Mouse (Mus musculus) MEL (cell line): ENCODE results near the gene Rxra. TPM values are rescaled to one million over a fixed set of nuclear protein-coding genes. Genes with fewer than 3 reads are reported as not detected.

ENCODE experiments used
- DNase-seq: peaks from one replicate; pipeline ENCODE4 v3.0.0; 2011; ENCODE audit warnings: low read depth, low spot score
- H3K27ac ChIP-seq: 2 replicates; pipeline ENCODE4 v1.5.1; 2012; ENCODE audit warnings: low read depth, mild to moderate bottlenecking, control low read depth, low read length, moderate library complexity; ENCODE audit not compliant: control insufficient read depth
- H3K27me3 ChIP-seq, 2 experiments: fragments of 150-350 bp in 1 of 2; sonication (generic) in 1 of 2; 2 replicates each; pipeline ENCODE4 v1.6.1; 2012; ENCODE audit warnings: low read length in 2 of 2, mild to moderate bottlenecking in 2 of 2, improper control_type of control experiment in 1 of 2, moderate library complexity in 1 of 2; ENCODE audit not compliant: insufficient read depth in 2 of 2, control insufficient read depth in 1 of 2
- H3K36me3 ChIP-seq, 2 experiments: 2 replicates each; pipeline ENCODE4 v1.6.1; 2012 to 2014; ENCODE audit warnings: low read length in 2 of 2, improper control_type of control experiment in 1 of 2, inconsistent platforms in 1 of 2, mild to moderate bottlenecking in 1 of 2; ENCODE audit not compliant: insufficient read depth in 2 of 2, control insufficient read depth in 1 of 2
- H3K4me1 ChIP-seq, 2 experiments: fragments of 150-350 bp in 1 of 2; sonication (generic) in 1 of 2; 2 replicates each; pipeline ENCODE4 v1.6.1; 2012; ENCODE audit warnings: low read length in 2 of 2, improper control_type of control experiment in 1 of 2, mild to moderate bottlenecking in 1 of 2; ENCODE audit not compliant: insufficient read depth in 2 of 2, control insufficient read depth in 1 of 2
- H3K4me3 ChIP-seq, 2 experiments: fragments of 150-350 bp in 1 of 2; sonication (generic) in 1 of 2; 2 replicates each; pipeline ENCODE4 v1.5.1; 2012; ENCODE audit warnings: low read depth in 2 of 2, low read length in 2 of 2, mild to moderate bottlenecking in 2 of 2, moderate library complexity in 2 of 2, control low read depth in 1 of 2, improper control_type of control experiment in 1 of 2; ENCODE audit not compliant: control insufficient read depth in 1 of 2, insufficient read depth in 1 of 2
- H3K79me2 ChIP-seq: 2 replicates; pipeline ENCODE4 v1.6.1; 2012; ENCODE audit warnings: mild to moderate bottlenecking, low read length, moderate library complexity; ENCODE audit not compliant: control insufficient read depth, poor library complexity, insufficient read depth
- H3K9ac ChIP-seq: 2 replicates; pipeline ENCODE4 v1.6.1; 2012; ENCODE audit warnings: low read depth, mild to moderate bottlenecking, control low read depth, low read length, moderate library complexity; ENCODE audit not compliant: control insufficient read depth, poor library complexity, severe bottlenecking
- H3K9me3 ChIP-seq: fragments of 150-350 bp; sonication (generic); replicated peaks from 2 replicates; pipeline ENCODE4 v1.6.1; 2012; ENCODE audit warnings: mild to moderate bottlenecking, low read length, improper control_type of control experiment, moderate library complexity; ENCODE audit not compliant: insufficient read depth
- BHLHE40 ChIP-seq: IDR thresholded peaks from 2 replicates; pipeline ENCODE4 v1.6.1; 2012; ENCODE audit warnings: low read depth, mild to moderate bottlenecking, inconsistent platforms, low read length, improper control_type of control experiment, borderline replicate concordance
- CHD2 ChIP-seq: IDR thresholded peaks from 2 replicates; pipeline ENCODE4 v1.6.1; 2011; ENCODE audit warnings: low read length, improper control_type of control experiment
- CTCF ChIP-seq, 3 experiments: IDR thresholded peaks in 2 of 3; conservative IDR thresholded peaks in 1 of 3; 2 replicates each; pipeline ENCODE4 v1.5.1; 2011 to 2012; ENCODE audit warnings: low read length in 3 of 3, low read depth in 2 of 3, mild to moderate bottlenecking in 2 of 3, improper control_type of control experiment in 1 of 3, inconsistent platforms in 1 of 3, mixed read lengths in 1 of 3, moderate library complexity in 1 of 3; ENCODE audit not compliant: control insufficient read depth in 1 of 3, insufficient read depth in 1 of 3, poor library complexity in 1 of 3, severe bottlenecking in 1 of 3
- E2F4 ChIP-seq: IDR thresholded peaks from 2 replicates; pipeline ENCODE4 v1.6.1; 2011; ENCODE audit warnings: low read depth, low read length, improper control_type of control experiment, borderline replicate concordance
- EP300 ChIP-seq, 2 experiments: IDR thresholded peaks; 2 replicates each; pipeline ENCODE4 v1.6.1; 2011; ENCODE audit warnings: improper control_type of control experiment in 2 of 2, low read length in 2 of 2, low read depth in 1 of 2, mild to moderate bottlenecking in 1 of 2
- GABPA ChIP-seq: IDR thresholded peaks from 2 replicates; pipeline ENCODE4 v1.6.1; 2012; ENCODE audit warnings: low read depth, mild to moderate bottlenecking, inconsistent platforms, low read length, improper control_type of control experiment, moderate library complexity
- GATA1 ChIP-seq: IDR thresholded peaks from 2 replicates; pipeline ENCODE4 v1.6.1; 2011; ENCODE audit warnings: low read depth, low read length, improper control_type of control experiment
- JUND ChIP-seq: IDR thresholded peaks from 2 replicates; pipeline ENCODE4 v1.6.1; 2011; ENCODE audit warnings: low read depth, mild to moderate bottlenecking, improper control_type of control experiment, low read length
- MAX ChIP-seq: IDR thresholded peaks from 2 replicates; pipeline ENCODE4 v1.6.1; 2011; ENCODE audit warnings: low read length, improper control_type of control experiment
- POLR2A ChIP-seq, 2 experiments: IDR thresholded peaks; 2 replicates each; pipeline ENCODE4 v1.6.1; 2011 to 2012; ENCODE audit warnings: low read length in 2 of 2, mild to moderate bottlenecking in 2 of 2, control low read depth in 1 of 2, improper control_type of control experiment in 1 of 2, low read depth in 1 of 2, moderate library complexity in 1 of 2; ENCODE audit not compliant: control insufficient read depth in 1 of 2, insufficient read depth in 1 of 2, poor library complexity in 1 of 2
- POLR2AphosphoS5 ChIP-seq: IDR thresholded peaks from 2 replicates; pipeline ENCODE4 v1.6.1; 2012; ENCODE audit warnings: low read depth, borderline replicate concordance, mild to moderate bottlenecking, inconsistent platforms, low read length, moderate library complexity, mixed read lengths
- RCOR1 ChIP-seq: IDR thresholded peaks from 2 replicates; pipeline ENCODE4 v1.6.1; 2012; ENCODE audit warnings: low read depth, mild to moderate bottlenecking, inconsistent platforms, low read length, improper control_type of control experiment
- SMC3 ChIP-seq: IDR thresholded peaks from 2 replicates; pipeline ENCODE4 v1.6.1; 2011; ENCODE audit warnings: low read depth, low read length, improper control_type of control experiment
- TBP ChIP-seq: IDR thresholded peaks from 2 replicates; pipeline ENCODE4 v1.8.0; 2011; ENCODE audit warnings: low read depth, low read length, improper control_type of control experiment
- TCF12 ChIP-seq: IDR thresholded peaks from 2 replicates; pipeline ENCODE4 v1.6.1; 2014; ENCODE audit warnings: low read depth, mild to moderate bottlenecking, inconsistent platforms, low read length, improper control_type of control experiment, moderate library complexity
- UBTF ChIP-seq: IDR thresholded peaks from 2 replicates; pipeline ENCODE4 v1.6.1; 2012; ENCODE audit warnings: low read depth, mild to moderate bottlenecking, inconsistent platforms, low read length, improper control_type of control experiment, moderate library complexity, borderline replicate concordance; ENCODE audit not compliant: insufficient read depth
- USF2 ChIP-seq, 2 experiments: IDR thresholded peaks; 2 replicates each; pipeline ENCODE4 v1.6.1; 2011 to 2012; ENCODE audit warnings: improper control_type of control experiment in 2 of 2, low read length in 2 of 2, borderline replicate concordance in 1 of 2, inconsistent platforms in 1 of 2, low read depth in 1 of 2, mild to moderate bottlenecking in 1 of 2; ENCODE audit not compliant: insufficient read depth in 1 of 2
- ZMIZ1 ChIP-seq: IDR thresholded peaks from 2 replicates; pipeline ENCODE4 v1.6.1; 2012; ENCODE audit warnings: low read depth, mild to moderate bottlenecking, inconsistent platforms, low read length, improper control_type of control experiment, moderate library complexity
- ZNF384 ChIP-seq: IDR thresholded peaks from 2 replicates; pipeline ENCODE4 v1.6.1; 2012; ENCODE audit warnings: low read depth, mild to moderate bottlenecking, inconsistent platforms, low read length, improper control_type of control experiment
- polyA plus RNA-seq, 2 experiments: library from polyadenylated mRNA; stranded (reverse) in 1 of 2; unstranded in 1 of 2; fragments of >175 nt in 1 of 2; fragments of >200 nt in 1 of 2; gene quantifications; 2 replicates each; pipeline versions ENCODE4 v1.2.1 to v1.2.4; 2012; ENCODE audit warnings: low replicate concordance in 2 of 2, low read depth in 1 of 2; ENCODE audit not compliant: insufficient read length in 2 of 2, insufficient read depth in 1 of 2, missing spikeins in 1 of 2
- total RNA-seq: library from RNA; depleted of rRNA; stranded (reverse); fragments of 300-350 nt; gene quantifications from 2 replicates; pipeline ENCODE4 v1.2.3, GENCODE M21; 2012

Gene Rxra
- total and polyA plus RNA-seq, 3 experiments, result 11.7 to 19.6 TPM; not detected in 1

DNA sequence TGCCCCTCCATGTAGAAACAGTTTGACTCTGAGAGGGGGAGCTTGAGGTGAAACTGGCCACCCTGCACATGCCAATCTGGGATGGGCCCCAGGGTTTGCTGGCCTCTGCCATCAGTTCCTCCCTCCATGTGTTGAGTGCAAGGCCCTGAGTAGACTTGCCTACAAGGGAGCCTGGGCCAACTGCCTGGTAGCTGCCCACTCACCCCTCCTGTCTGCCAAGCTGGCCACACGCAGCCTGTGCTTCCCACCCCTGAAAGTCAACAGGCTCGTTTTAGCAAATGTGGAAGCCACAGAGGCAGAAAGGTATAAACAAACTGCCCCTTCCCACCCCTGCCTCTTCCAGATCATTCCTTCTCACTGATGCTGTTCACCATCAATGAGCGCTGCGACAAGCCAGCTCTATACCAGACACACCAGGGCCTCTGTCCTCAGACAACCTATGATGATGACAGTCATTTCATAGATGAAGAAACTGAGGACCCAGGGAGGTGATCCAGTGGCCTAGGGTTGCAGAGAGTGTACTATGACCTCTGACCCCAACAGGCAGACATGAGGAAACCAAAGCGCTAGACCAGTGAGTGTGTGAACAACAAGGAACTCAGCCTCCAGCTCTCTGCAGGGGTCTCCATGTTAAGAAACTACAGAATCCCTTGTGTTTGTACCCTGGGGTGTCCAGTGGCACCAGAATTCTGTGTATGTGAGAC is 36.5 kb upstream of the Rxra start:
- Histone ChIP-seq H3K36me3 (no peaks in the 10 kb centered on the region), H3K79me2 (no peaks in the 10 kb centered on the region), H3K9me3 (no peaks in the 10 kb centered on the region), H3K27ac (no peak overlapping the region), H3K9ac (no peak overlapping the region), H3K27me3 (no peaks in the 10 kb centered on the region), H3K4me1 (no peaks in the 10 kb centered on the region), H3K4me3 (no peak overlapping the region)
- DNase-seq, result no peak
- no peak for TF ChIP-seq E2F4
- TF ChIP-seq GABPA, result no peak
- no peak for TF ChIP-seq POLR2AphosphoS5
- no peak for TF ChIP-seq ZMIZ1
- no peak for TF ChIP-seq EP300 (IDR thresholded peaks at IDR 0.05; ENCODE audit: low read depth in 1 of 2, low read length in 2 of 2)
- no peak for TF ChIP-seq CHD2
- no peak for TF ChIP-seq GATA1
- TF ChIP-seq BHLHE40, result no peak
- TF ChIP-seq TCF12, result no peak
- no peak for TF ChIP-seq SMC3
- no peak for TF ChIP-seq JUND

DNA sequence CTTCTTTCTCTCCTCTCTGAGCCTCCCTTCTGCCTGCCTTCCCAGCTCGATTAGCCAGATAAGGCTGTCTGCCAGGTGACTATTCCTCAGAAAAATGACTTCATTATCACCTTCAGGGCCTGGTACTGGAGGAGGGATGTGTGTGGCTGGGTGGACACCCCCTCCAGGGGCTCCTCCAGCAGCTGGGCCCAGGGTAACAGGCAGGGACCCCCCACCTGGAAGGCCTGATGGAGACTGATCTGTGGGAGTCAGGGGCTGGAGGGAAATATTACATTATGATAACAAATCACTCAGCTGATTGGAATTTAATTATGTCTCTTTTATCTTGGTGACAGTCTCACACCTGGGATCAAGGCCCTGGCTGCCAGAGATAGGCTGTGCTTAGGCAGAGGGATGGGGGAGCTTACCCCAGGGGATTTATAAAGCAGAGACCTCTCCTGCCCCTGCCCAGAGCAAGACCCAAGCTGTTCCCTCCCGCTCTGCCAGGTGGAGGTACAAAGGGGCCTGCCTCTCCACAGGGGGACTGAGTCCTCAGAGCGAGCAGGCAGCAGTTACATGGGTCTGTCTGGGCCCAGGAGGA is 35.2 kb upstream of the Rxra start:
- no peaks in the 10 kb centered on the region for H3K4me1 ChIP-seq
- H3K36me3 ChIP-seq, result no peaks in the 10 kb centered on the region
- TF ChIP-seq RCOR1 (no peak), UBTF (no peak), SMC3 (no peak), POLR2A (IDR thresholded peaks at IDR 0.05; ENCODE audit: control insufficient read depth in 1 of 2, insufficient read depth in 1 of 2, low read depth in 1 of 2, low read length in 2 of 2, poor library complexity in 1 of 2) (no peak), E2F4 (no peak), TBP (no peak), BHLHE40 (no peak), ZNF384 (no peak), MAX (no peak), JUND (no peak), TCF12 (no peak), CHD2 (no peak), CTCF (IDR thresholded peaks at IDR 0.05 in 2 of 3, conservative IDR thresholded peaks at IDR 0.05 in 1 of 3; ENCODE audit: control insufficient read depth in 1 of 3, insufficient read depth in 1 of 3, low read depth in 2 of 3, low read length in 3 of 3, poor library complexity in 1 of 3, severe bottlenecking in 1 of 3) (no peak), USF2 (IDR thresholded peaks at IDR 0.05; ENCODE audit: borderline replicate concordance in 1 of 2, insufficient read depth in 1 of 2, low read depth in 1 of 2, low read length in 2 of 2) (no peak)
- H3K9ac ChIP-seq, result no peak overlapping the region
- H3K27me3 ChIP-seq, result no peaks in the 10 kb centered on the region
- DNase-seq, result no peak
- no peak overlapping the region for H3K4me3 ChIP-seq
- H3K79me2 ChIP-seq, result no peaks in the 10 kb centered on the region
- H3K27ac ChIP-seq, result no peak overlapping the region
- no peaks in the 10 kb centered on the region for H3K9me3 ChIP-seq
